Mouse (Mus musculus) liver, embryonic 15.5 days (tissue): ENCODE results near the gene Rhot2. TPM values are rescaled to one million over a fixed set of nuclear protein-coding genes. Genes with fewer than 3 reads are reported as not detected.
"Not testable (repeated sequence)": the region's sequence is repeated elsewhere in the genome, so short reads cannot be mapped to it uniquely, and the experiment has no call there.

ENCODE experiments used
- ATAC-seq: fragments of 200-750 bp; cut with Nextera tagmentation; 2 replicates; pipeline ENCODE4 v1.8.0; 2017; ENCODE audit warnings: moderate number of reproducible peaks, mild to moderate bottlenecking, moderate library complexity; ENCODE audit not compliant: insufficient read depth
- H3K27ac ChIP-seq: fragments of 300-500 bp; sonication (generic); replicated peaks from 2 replicates; pipeline ENCODE4 v1.5.1; 2015; ENCODE audit warnings: mild to moderate bottlenecking, inconsistent platforms
- H3K27me3 ChIP-seq: fragments of 300-500 bp; sonication (generic); 2 replicates; pipeline ENCODE4 v1.6.1; 2015; ENCODE audit warnings: mild to moderate bottlenecking, inconsistent platforms
- H3K36me3 ChIP-seq: fragments of 300-500 bp; sonication (generic); replicated peaks from 2 replicates; pipeline ENCODE4 v1.6.1; 2015; ENCODE audit warnings: moderate library complexity, mild to moderate bottlenecking, inconsistent platforms
- H3K4me1 ChIP-seq: fragments of 300-500 bp; sonication (generic); replicated peaks from 2 replicates; pipeline ENCODE4 v1.6.1; 2015; ENCODE audit warnings: inconsistent platforms
- H3K4me2 ChIP-seq: fragments of 300-500 bp; sonication (generic); 2 replicates; pipeline ENCODE4 v1.6.1; 2015; ENCODE audit warnings: moderate library complexity, mild to moderate bottlenecking, inconsistent platforms
- H3K4me3 ChIP-seq: fragments of 300-500 bp; sonication (generic); replicated peaks from 2 replicates; pipeline ENCODE4 v1.5.1; 2015; ENCODE audit warnings: mild to moderate bottlenecking, inconsistent platforms
- H3K9ac ChIP-seq: fragments of 300-500 bp; sonication (generic); 2 replicates; pipeline ENCODE4 v1.6.1; 2015; ENCODE audit warnings: moderate library complexity, mild to moderate bottlenecking, inconsistent platforms
- H3K9me3 ChIP-seq: fragments of 300-500 bp; sonication (generic); replicated peaks from 2 replicates; pipeline ENCODE4 v1.6.1; 2016; ENCODE audit warnings: inconsistent platforms
- WGBS: fragments of 180-500 bp; shearing (Covaris S2); methylation state at CpG from one replicate; pipeline ENCODE4 v1.1.7; 2015; ENCODE audit warnings: mixed read lengths; ENCODE audit not compliant: insufficient replicate concordance; 5-methylcytosine and 5-hydroxymethylcytosine counted together
- polyA plus RNA-seq: library from polyadenylated mRNA; unstranded; fragments of >200 nt; fragmentation: Nextera tagmentation; extraction: Ambion mirVana; gene quantifications from 2 replicates; pipeline ENCODE4 v1.2.1, GENCODE M21; 2015

The Rhot2 gene
- polyA plus RNA-seq, 1 experiment from 2014 or later = 10.8 TPM

DNA sequence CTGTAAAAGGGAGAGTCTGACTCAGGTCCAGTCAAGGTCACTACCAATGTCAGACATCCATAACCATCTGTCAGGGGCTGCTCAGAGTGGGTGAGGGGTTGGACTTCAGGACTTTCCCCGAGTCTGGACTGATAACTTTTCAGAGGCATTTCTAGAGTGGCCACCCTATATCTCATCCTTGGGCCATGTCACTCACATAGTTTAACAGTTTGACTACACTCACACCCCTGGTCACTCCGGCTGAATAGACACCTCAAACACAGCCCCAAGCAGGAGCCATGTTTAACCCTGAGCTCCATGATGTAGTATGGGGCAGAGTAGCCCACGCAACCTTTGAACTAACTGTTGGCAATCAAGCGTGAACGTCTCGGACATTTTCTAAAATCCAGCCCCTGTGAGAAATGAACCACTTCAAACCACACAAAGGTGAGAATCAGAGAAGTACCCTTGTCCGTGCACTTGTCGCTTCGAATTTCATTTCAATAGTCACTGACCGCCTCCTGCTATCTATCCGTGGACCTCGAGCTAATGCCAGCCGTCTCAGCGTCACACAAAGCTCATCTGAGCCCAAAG, 29.6 kb upstream of the Rhot2 start:
- Histone ChIP-seq H3K9ac (peak overlapping the region; percentile 58), H3K9me3 (no peaks in the 10 kb centered on the region), H3K27ac (peak overlapping the region; percentile 54), H3K27me3 (no peaks in the 10 kb centered on the region), H3K4me1 (peaks cover 40% of the 10 kb centered on the region), H3K36me3 (peaks cover 15% of the 10 kb centered on the region), H3K4me3 (peak overlapping the region; percentile 85), H3K4me2 (peak overlapping the region; percentile 89)
- 10% methylated on average over 14 of the region's 14 CpGs for whole genome bisulfite sequencing
- no peak for ATAC-seq

DNA sequence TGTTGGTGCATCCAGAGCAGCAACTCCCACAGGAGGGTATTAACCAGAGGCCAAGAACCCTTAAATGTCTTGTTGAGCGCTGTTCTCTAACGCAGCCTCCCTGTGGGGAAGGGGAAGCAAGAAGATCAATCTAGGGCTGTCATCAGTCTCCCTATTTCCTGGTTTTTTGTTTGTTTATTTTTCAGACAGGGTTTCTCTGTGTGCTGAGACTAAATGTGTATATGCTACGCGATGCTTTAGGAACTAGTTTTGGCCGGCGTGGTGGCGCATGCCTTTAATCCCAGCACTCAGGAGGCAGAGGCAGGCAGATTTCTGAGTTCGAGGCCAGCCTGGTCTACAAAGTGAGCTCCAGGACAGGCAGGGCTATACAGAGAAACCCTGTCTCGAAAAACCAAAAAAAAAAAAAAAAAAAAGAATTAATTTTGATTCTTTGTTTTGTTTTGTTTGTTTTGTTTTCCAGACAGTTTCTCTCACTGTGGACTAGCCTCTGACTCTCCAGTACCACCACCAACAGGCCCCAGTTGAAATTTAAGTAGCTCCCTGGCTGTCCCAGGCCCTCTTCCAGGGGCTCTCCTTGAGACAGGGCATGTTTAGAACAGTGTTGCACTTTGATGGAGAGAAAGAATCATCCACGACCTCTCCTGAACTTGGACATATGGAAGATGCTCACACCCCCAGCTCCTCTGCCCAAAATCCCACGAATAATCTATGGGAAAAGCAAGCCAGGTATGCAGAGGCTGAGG, 28.9 kb upstream of the Rhot2 start:
- Histone ChIP-seq H3K4me3 (peak overlapping the region; percentile 85; the same call in 1 of the 2 replicates), H3K9me3 (no peaks in the 10 kb centered on the region), H3K27ac (0 out of 2 replicates have a peak overlapping the region, but pooled peaks have one; percentile 54), H3K36me3 (peaks cover 11% of the 10 kb centered on the region), H3K27me3 (no peaks in the 10 kb centered on the region), H3K4me2 (peak overlapping the region; percentile 89), H3K4me1 (peaks cover 46% of the 10 kb centered on the region), H3K9ac (no peak overlapping the region)
- WGBS = 72% methylated on average over 11 of the region's 11 CpGs
- no peak for ATAC-seq

DNA sequence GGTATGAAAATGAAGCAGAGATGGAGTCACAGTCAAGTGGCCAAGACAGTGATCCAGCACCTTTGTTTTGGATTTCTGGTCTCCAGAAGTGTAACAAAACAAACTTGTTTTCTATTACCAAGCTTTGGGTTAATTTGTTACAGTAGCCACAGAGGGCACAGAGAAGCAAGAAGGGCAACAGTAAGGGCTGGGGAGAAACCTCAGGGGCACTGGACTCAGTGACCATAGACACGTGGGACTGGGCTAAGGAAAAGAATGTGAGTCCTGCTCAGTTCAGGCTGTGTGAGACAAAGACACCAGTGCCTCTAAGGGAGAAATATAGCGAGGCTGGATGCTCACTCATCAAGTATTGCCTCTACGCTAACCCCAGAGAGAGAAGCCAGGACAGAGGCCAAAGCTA, 28.0 kb upstream of the Rhot2 start:
- no peaks in the 10 kb centered on the region for H3K27me3 ChIP-seq
- H3K4me3 ChIP-seq = no peak overlapping the region
- no peaks in the 10 kb centered on the region for H3K9me3 ChIP-seq
- H3K36me3 ChIP-seq = peaks cover 2% of the 10 kb centered on the region
- ATAC-seq = no peak
- WGBS = 73% methylated on average over 3 of the region's 3 CpGs
- no peak overlapping the region for H3K4me2 ChIP-seq
- H3K4me1 ChIP-seq = peaks cover 48% of the 10 kb centered on the region
- H3K27ac ChIP-seq = no peak overlapping the region
- no peak overlapping the region for H3K9ac ChIP-seq

DNA sequence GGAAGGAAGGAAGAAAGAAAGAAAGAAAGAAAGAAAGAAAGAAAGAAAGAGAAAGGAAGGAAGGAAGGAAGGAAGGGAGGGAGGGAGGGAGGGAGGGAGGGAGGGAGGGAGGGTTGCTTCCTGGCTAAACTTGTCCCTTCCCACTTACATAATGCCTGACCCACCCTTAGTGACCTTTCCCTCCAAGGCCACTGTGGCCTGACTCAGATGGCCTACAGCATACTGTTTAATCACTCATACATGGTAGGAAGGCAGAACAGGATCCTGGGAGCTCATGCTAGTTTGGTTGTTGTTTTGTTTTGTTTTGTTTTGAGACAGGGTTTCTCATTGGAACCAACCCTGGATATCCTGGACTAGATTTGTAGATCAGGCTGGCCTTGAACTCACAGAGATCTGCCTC, 26.9 kb upstream of the Rhot2 start:
- H3K36me3 ChIP-seq, H3K9ac ChIP-seq, H3K9me3 ChIP-seq, H3K4me3 ChIP-seq, H3K4me2 ChIP-seq, ATAC-seq, H3K27me3 ChIP-seq, H3K27ac ChIP-seq: not testable (repeated sequence)
- H3K4me1 ChIP-seq = peaks cover 49% of the 10 kb centered on the region

DNA sequence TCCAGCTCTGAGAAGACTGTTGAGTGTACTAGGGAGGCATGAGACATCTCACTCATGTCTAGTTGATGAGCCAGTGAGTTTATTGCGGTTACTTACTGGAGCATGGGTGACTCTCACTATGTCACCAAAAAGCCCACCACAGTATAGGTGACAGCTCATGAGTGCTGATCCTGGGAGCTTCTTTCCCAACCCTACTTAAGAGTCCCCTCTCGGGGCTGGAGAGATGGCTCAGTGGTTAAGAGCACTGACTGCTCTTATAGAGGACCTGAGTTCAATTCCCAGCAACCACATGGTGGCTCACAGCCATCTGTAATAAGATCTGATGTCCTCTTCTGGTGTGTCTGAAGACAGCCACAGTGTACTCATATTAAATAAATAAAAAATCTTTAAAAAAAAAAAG, 25.3 kb upstream of the Rhot2 start:
- Histone ChIP-seq H3K4me2 (no peak overlapping the region), H3K4me1 (peaks cover 42% of the 10 kb centered on the region), H3K36me3 (peaks cover 6% of the 10 kb centered on the region; the same call in 1 of the 2 replicates), H3K27me3 (no peaks in the 10 kb centered on the region), H3K27ac (no peak overlapping the region), H3K9me3 (no peaks in the 10 kb centered on the region), H3K4me3 (no peak overlapping the region), H3K9ac (no peak overlapping the region)
- 75% methylated on average over 2 of the region's 2 CpGs for WGBS
- ATAC-seq = no peak

DNA sequence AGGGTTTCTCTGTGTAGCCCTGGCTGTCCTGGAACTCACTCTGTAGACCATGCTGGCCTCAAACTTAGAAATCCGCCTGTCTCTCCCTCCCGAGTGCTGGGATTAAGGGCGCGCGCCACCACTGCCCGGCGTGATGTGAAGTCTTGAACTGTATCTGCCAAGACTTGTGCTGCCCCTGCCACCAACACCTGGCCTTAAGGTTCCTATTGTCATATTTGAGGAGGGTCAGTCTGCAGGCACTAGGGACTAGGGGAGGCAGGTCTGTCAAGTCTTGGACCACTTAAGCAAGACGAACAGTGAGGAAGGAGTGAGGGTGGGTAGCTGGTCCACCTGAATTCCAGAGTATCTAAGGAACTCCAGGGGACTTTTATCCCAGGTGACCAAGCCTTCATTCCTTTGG, 24.8 kb upstream of the Rhot2 start:
- H3K9ac ChIP-seq = no peak overlapping the region
- no peaks in the 10 kb centered on the region for H3K9me3 ChIP-seq
- 81% methylated on average over 8 of the region's 8 CpGs for WGBS
- peaks cover 39% of the 10 kb centered on the region for H3K4me1 ChIP-seq
- H3K27me3 ChIP-seq = no peaks in the 10 kb centered on the region
- H3K4me2 ChIP-seq = no peak overlapping the region
- ATAC-seq = no peak
- peaks cover 8% of the 10 kb centered on the region for H3K36me3 ChIP-seq
- no peak overlapping the region for H3K27ac ChIP-seq
- H3K4me3 ChIP-seq = no peak overlapping the region

DNA sequence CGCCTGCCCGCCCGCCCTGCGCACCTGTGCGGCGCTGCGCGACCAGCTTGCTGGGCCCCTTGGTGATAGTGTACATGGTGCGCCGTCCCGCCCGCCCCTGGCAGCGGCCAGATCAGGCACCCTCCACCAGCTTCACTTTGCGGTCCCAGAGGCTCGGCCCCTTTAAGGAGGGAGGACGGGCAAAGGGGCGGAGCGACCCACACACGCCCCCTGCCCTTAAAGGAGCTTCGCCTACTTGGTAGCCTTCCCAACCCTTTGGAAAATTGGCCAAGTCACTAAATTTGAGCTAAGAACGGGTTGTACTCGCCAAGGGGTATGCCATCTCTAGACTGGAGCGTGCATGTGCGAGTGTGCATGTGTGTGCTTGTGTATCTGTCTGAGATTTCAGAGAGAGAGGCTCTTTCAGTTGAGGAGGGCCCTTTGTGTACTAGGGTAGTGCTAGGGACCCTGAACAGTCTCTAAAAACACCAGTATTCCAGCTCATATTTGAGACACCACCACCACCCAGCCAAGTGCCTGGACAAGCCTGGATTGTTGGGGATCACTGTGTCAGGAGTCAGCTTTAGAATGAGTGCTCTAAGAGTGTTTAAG, 24.0 kb upstream of the Rhot2 start, which contains the start of gene Mcrip2:
Gene Mcrip2 (minus strand): TSS at position 164 of the 591 bp plus-strand sequence.
- WGBS = 0% methylated on average over 24 of the region's 24 CpGs
- peaks cover 16% of the 10 kb centered on the region for H3K36me3 ChIP-seq

DNA sequence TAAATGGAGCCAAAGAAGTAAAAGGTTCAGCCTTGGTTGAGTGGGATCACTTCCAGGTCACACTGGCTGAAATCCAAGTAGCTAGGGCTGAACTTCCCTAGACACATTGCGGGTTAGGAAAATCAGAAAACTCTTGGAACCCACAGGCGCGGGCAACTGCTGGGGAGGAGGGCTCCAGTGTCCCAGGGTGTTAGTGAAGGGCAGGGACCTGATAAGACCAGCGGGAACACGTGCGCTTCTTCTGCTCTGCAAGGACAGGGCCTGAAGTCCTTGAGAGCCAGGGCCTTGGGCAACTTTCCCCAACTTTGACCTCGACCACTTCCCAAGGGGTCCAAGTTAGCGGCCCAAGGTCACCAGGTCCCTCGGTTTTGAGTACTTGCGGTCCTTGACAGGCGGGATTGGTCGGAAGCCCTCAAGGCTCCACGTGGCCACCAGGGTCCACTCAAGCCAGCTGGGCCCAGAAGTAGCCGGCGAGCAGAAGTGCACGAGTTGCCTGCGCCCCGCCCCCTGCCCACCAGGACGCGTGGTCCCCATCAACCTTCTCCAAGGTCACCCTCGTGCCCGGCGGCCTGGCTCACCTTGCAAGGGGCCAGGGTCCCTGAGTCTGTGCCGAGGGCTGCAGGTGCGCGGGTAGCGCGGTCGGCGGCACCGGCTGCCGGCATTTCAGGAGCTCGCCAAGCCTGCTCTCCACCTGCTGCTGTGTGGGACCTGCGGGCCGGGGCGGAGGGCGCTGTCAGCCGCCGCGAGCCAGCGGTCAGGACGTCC, 23.4 kb upstream of the Rhot2 start:
- Histone ChIP-seq H3K27me3 (no peaks in the 10 kb centered on the region), H3K9ac (peak overlapping the region; percentile 66), H3K4me3 (peak overlapping the region; percentile 69), H3K4me2 (peak overlapping the region; percentile 88), H3K9me3 (no peaks in the 10 kb centered on the region), H3K4me1 (peaks cover 32% of the 10 kb centered on the region), H3K36me3 (peaks cover 20% of the 10 kb centered on the region), H3K27ac (peak overlapping the region; percentile 77)
- WGBS = under 1% methylated on average over 42 of the region's 42 CpGs
- peak; percentile 53 for ATAC-seq

More for the DNA sequence above, 24.0 kb upstream of the Rhot2 start, which contains the start of gene Mcrip2:
- Histone ChIP-seq H3K4me2 (peak within 1 kb of the TSS; percentile 88), H3K9me3 (no peaks in the 10 kb centered on the region), H3K9ac (peak within 1 kb of the TSS; percentile 66), H3K27me3 (no peaks in the 10 kb centered on the region), H3K4me1 (peaks cover 32% of the 10 kb centered on the region), H3K4me3 (peak within 1 kb of the TSS; percentile 69), H3K27ac (peak within 1 kb of the TSS; percentile 77)
- peak; percentile 68 for ATAC-seq

DNA sequence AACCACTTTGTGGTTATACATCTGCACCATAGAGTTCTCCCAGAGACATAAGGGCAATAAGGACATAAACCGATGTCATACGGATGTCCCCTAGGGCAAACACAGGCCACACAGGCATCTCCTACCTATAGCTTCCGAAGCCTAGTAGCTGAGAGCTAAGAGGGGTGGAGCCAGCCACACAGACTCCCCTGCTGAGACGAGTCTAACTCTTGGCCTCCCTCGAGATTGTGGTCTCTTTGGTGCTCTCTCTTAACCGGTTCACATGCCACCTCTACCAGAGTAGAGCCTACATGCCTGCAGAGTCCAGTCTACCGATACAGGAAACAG, 22.8 kb upstream of the Rhot2 start:
- peak overlapping the region; percentile 69 for H3K4me3 ChIP-seq
- peak overlapping the region; percentile 77 for H3K27ac ChIP-seq
- peak overlapping the region; percentile 88 for H3K4me2 ChIP-seq
- no peaks in the 10 kb centered on the region for H3K9me3 ChIP-seq
- H3K4me1 ChIP-seq = peaks cover 34% of the 10 kb centered on the region
- ATAC-seq = peak; percentile 33
- H3K27me3 ChIP-seq = no peaks in the 10 kb centered on the region
- WGBS = 4% methylated on average over 7 of the region's 7 CpGs
- H3K36me3 ChIP-seq = peaks cover 20% of the 10 kb centered on the region
- peak overlapping the region; percentile 66 for H3K9ac ChIP-seq

DNA sequence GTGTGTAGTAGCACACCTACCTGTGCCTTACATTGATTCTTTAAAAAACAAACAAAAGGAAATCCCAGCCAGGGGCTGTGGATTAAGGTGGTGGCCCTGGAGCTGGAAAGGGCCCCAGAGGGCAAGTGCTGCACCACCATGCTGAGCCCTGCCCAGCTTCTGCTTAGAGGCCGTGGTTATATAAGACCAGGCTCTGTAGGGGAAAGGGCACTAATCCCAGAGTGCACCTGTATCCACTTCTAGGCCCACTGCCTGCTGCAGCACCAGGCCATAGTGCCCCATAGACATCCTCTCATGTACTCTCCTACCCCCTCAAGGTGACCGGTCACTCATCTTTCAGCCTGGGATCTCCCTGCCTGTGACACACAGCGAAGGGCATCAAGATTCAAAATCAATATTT, 21.5 kb upstream of the Rhot2 start:
- no peak overlapping the region for H3K9ac ChIP-seq
- peaks cover 46% of the 10 kb centered on the region for H3K4me1 ChIP-seq
- H3K9me3 ChIP-seq = no peaks in the 10 kb centered on the region
- H3K27me3 ChIP-seq = no peaks in the 10 kb centered on the region
- ATAC-seq = no peak
- peaks cover 20% of the 10 kb centered on the region for H3K36me3 ChIP-seq
- WGBS = 69% methylated on average over 3 of the region's 3 CpGs
- no peak overlapping the region for H3K27ac ChIP-seq
- no peak overlapping the region for H3K4me3 ChIP-seq
- H3K4me2 ChIP-seq = peak overlapping the region; percentile 88; the same call in 1 of the 2 replicates

DNA sequence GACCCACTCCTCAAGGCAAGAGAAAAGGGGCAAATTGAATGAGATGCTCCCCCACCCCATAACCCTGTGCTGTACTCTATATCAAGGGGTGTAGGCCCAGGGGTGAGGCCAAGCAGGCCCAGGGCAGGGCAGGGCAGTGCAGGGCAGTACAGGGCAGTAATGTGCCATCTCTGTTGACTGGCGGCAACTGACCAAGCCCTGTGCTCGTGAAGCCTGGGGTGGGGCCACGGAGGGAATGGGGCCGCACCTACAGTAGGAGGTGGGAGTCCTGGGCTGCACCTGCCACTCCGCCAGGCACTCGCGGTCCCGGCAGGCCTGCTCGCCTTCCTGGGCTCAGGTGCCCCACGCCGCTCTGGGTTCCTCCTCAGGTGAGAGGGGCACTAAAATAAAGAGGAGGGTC, 20.6 kb upstream of the Rhot2 start:
- Histone ChIP-seq H3K4me3 (no peak overlapping the region), H3K27me3 (no peaks in the 10 kb centered on the region), H3K36me3 (peaks cover 20% of the 10 kb centered on the region), H3K4me2 (no peak overlapping the region), H3K27ac (no peak overlapping the region), H3K9me3 (no peaks in the 10 kb centered on the region), H3K4me1 (peaks cover 54% of the 10 kb centered on the region), H3K9ac (no peak overlapping the region)
- no peak for ATAC-seq
- 81% methylated on average over 11 of the region's 11 CpGs for WGBS
